Mouse (Mus musculus) spleen, adult 10 weeks (tissue): ENCODE results near the gene Prss1. TPM values are rescaled to one million over a fixed set of nuclear protein-coding genes. Genes with fewer than 3 reads are reported as not detected.

Source experiments
- polyA plus RNA-seq: library from polyadenylated mRNA; stranded (reverse); fragments of 350-450 nt; fragmentation: Illumina TruSeq; extraction: RNeasy Lipid Tissue Mini Kit (QIAGEN cat#74804); gene quantifications from one replicate; pipeline ENCODE4 v1.2.3, GENCODE M21; 2015; ENCODE audit warnings: low replicate concordance; ENCODE audit not compliant: insufficient read depth

Prss1 gene
- not detected for polyA plus RNA-seq

DNA sequence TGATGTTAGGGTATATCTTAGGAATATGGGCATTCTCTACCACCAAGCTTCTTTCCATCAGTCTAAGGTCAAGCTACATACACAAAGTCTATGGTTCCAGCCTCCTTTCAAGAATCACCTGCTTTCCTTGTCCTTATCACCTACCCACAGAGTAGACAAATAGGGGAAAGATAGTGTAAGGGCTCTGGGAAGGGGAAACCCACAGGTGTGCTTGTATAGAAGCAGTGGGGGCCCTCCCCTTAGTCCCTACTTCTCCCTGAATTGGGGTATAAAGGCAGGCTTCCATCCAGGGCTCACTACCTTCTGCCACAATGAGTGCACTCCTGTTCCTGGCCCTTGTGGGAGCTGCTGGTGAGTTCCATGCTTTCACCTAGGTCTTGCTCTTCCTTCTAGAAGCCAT, at the start of gene Prss1:
Gene Prss1, plus strand, starts transcription at position 301 of the 400 bp plus-strand sequence.

DNA sequence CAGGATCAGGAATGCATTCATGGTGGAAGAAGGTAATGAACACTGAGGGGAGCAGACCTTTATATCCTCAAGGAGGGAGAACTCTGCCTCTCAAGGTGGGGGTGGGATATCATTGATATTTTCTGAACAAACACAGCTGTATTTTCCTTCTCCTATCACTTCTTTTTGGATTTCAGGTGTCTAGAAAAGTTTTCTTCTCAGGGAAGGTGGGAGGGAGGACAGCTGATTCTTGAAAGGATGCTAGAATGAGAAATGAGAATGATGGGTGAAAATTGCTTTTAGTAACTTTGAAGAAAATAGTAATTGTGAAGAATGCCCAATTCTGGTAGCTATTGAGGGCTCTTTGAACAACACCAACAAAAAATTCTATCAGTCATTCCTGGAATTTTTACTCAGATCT, 12.7 kb upstream of the Prss1 start, which contains the start of gene Gm10334:
Gene Gm10334, minus strand, starts transcription at position 101 of the 400 bp plus-strand sequence.

Other genes with a start within 250 kb of the Prss1 start
- 5.2 TPM for gene Try4, start 156.7 kb upstream of the Prss1 start, polyA plus RNA-seq
- gene Try5, start 142.1 kb upstream of the Prss1 start, polyA plus RNA-seq = 6.5 TPM
- gene Try10, start 104.8 kb upstream of the Prss1 start, polyA plus RNA-seq = not detected
- not detected for gene Prss3, start 81.3 kb upstream of the Prss1 start, polyA plus RNA-seq
- not detected for gene Gm5771, start 66.6 kb upstream of the Prss1 start, polyA plus RNA-seq
- gene Gm10334, start 12.8 kb upstream of the Prss1 start, polyA plus RNA-seq = not detected
- 8.4 TPM for gene Prss2, start 62.9 kb downstream of the Prss1 start, polyA plus RNA-seq
- 2.0 TPM for gene Ephb6, start 146.6 kb downstream of the Prss1 start, polyA plus RNA-seq
- gene Trpv6, start 177.5 kb downstream of the Prss1 start, polyA plus RNA-seq = not detected
- gene Trpv5, start 221.8 kb downstream of the Prss1 start, polyA plus RNA-seq = not detected
- gene Llcfc1, start 225.5 kb downstream of the Prss1 start, polyA plus RNA-seq = not detected
- gene Kel, start 245.4 kb downstream of the Prss1 start, polyA plus RNA-seq = 35.3 TPM